Mouse (Mus musculus) small intestine, adult 2 months (tissue): ENCODE data around the gene Sult2b1. TPM values are rescaled to one million over a fixed set of nuclear protein-coding genes. Genes with fewer than 3 reads are reported as not detected.
A peak's percentile ranks its signal among the peaks of the same experiment; 100 is the strongest.

Experiments
- H3K27ac ChIP-seq: fragments of 200-500 bp; 2 replicates; pipeline ENCODE4 v1.5.1; 2012; ENCODE audit warnings: low read depth, low read length, control low read depth, inconsistent platforms; ENCODE audit not compliant: insufficient read depth
- H3K27me3 ChIP-seq: fragments of 200-500 bp; 2 replicates; pipeline ENCODE4 v1.6.1; 2012; ENCODE audit warnings: mild to moderate bottlenecking, moderate library complexity, low read length, inconsistent platforms; ENCODE audit not compliant: control insufficient read depth, insufficient read depth
- H3K36me3 ChIP-seq: fragments of 200-500 bp; 2 replicates; pipeline ENCODE4 v1.6.1; 2012; ENCODE audit warnings: mild to moderate bottlenecking, low read length, control low read depth, inconsistent platforms; ENCODE audit not compliant: control insufficient read depth, insufficient read depth
- H3K4me1 ChIP-seq: fragments of 200-500 bp; 2 replicates; pipeline ENCODE4 v1.6.1; 2012; ENCODE audit warnings: low read length, inconsistent platforms, mixed read lengths; ENCODE audit not compliant: control insufficient read depth, insufficient read depth, insufficient read length
- H3K4me3 ChIP-seq: fragments of 200-500 bp; 2 replicates; pipeline ENCODE4 v1.5.1; 2012; ENCODE audit warnings: low read depth, mild to moderate bottlenecking, control low read depth, inconsistent platforms, low read length, moderate library complexity
- CTCF ChIP-seq: fragments of 200-500 bp; IDR thresholded peaks from 2 replicates; pipeline ENCODE4 v1.5.1; 2012; ENCODE audit warnings: low read depth, mild to moderate bottlenecking, control low read depth, inconsistent platforms, low read length, moderate library complexity, mixed read lengths; ENCODE audit not compliant: insufficient replicate concordance, insufficient read length; ENCODE audit errors: extremely low read depth
- POLR2A ChIP-seq: fragments of 200-500 bp; IDR thresholded peaks from 2 replicates; pipeline ENCODE4 v1.6.1; 2012; ENCODE audit warnings: low read depth, mild to moderate bottlenecking, control low read depth, inconsistent platforms, low read length, moderate library complexity
- WGBS: fragments of 180-500 bp; shearing (Covaris S2); methylation state at CpG from one replicate; pipeline ENCODE4 v1.1.7; 2018; 5-methylcytosine and 5-hydroxymethylcytosine counted together
- polyA plus RNA-seq: library from polyadenylated mRNA; depleted of rRNA; stranded (reverse); fragments of >200 nt; gene quantifications from 2 replicates; pipeline ENCODE4 v1.2.3, GENCODE M21; 2012

Gene Sult2b1
- polyA plus RNA-seq, 1 experiment = 454 TPM

GRCm38 (mm10) chr7:45706721-45707241 lies 77.7 kb downstream of the Sult2b1 start:
- H3K27ac ChIP-seq = peak overlapping the region; percentile 100
- 2% methylated on average over 45 of the region's 45 CpGs for WGBS
- peak overlapping the region; percentile 92 for H3K4me3 ChIP-seq
- peaks cover 38% of the 10 kb centered on the region for H3K4me1 ChIP-seq
- no peaks in the 10 kb centered on the region for H3K27me3 ChIP-seq
- peaks cover 37% of the 10 kb centered on the region for H3K36me3 ChIP-seq
- TF ChIP-seq CTCF (no peak), POLR2A (peak; percentile 87)

- no peak for TF ChIP-seq CTCF
- TF ChIP-seq POLR2A = peak; percentile 21; the same call in 1 of the 2 replicates
- Histone ChIP-seq H3K27me3 (no peaks in the 10 kb centered on the region), H3K36me3 (peaks cover 28% of the 10 kb centered on the region), H3K4me1 (peaks cover 30% of the 10 kb centered on the region), H3K27ac (peak overlapping the region; percentile 99), H3K4me3 (peak overlapping the region; percentile 92)
- 1% methylated on average over 7 of the region's 7 CpGs for WGBS
These were observed 78.6 kb downstream of the Sult2b1 start for GRCm38 (mm10) chr7:45705873-45706281.

DNA sequence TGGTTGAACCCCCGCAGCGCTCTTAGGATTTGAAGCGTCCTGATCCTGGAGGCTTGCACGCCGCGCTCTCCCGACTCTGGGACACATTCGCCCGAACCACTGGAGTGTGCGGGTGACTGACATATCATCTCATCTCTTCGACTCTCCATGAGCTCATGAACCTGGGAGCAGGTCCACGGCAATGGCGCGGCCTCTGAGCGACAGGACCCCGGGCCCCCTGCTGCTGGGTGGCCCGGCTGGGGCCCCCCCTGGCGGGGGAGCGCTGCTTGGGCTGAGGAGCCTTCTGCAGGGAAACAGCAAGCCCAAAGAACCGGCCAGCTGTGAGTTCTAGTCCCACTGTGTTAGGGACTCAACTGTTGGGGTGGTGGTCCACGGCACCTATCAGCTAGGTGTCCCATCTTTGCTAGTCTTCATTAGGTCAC lies 79.0 kb downstream of the Sult2b1 start:
- peaks cover 23% of the 10 kb centered on the region for H3K36me3 ChIP-seq
- peak overlapping the region; percentile 92 for H3K4me3 ChIP-seq
- whole genome bisulfite sequencing = 1% methylated on average over 21 of the region's 21 CpGs
- TF ChIP-seq POLR2A (no peak), CTCF (no peak)
- peaks cover 28% of the 10 kb centered on the region for H3K4me1 ChIP-seq
- peaks cover 1% of the 10 kb centered on the region; the same call in 1 of the 2 replicates for H3K27me3 ChIP-seq
- peak overlapping the region; percentile 99 for H3K27ac ChIP-seq

DNA sequence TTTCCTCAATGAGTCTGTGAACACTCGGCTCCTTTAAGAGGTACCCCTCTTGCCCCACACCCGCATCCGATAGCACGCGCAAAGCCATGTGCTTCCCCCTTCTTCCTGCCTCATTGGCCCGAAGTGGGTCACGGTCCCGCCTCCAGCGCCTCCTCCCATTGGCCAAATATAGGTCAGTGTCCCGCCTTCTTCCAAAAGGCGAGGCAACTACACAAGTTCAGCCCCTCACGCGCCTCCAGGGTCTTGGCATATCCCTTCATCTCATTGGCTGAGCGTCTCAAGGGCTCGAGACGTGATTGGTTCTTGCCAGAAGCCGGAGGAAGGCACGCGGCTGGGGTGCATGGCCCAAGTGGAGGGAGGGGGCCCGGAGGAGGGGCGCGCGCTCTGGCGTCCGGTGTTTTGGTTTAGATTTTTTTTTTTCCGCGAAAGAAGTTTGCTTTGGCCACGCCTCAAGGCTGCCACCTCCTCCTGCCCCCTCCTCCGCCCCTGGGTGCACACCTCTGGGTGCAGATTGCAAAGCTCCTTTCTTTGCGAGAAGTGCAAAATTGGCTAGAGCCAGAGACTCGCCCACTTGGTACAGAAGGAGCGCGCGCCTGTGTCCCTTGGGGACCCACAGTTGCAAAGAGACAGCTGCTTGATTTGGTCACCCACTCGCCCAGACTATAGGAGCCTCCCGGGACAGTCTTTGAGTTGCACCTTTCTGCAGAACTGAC lies 79.6 kb downstream of the Sult2b1 start, which contains the start of gene Dbp:
TSS of gene Dbp (plus strand) at position 359 of the 713 bp plus-strand sequence.
- peak within 1 kb of the TSS; percentile 92 for H3K4me3 ChIP-seq
- WGBS = under 1% methylated on average over 36 of the region's 36 CpGs
- peak within 1 kb of the TSS; percentile 99 for H3K27ac ChIP-seq
- peaks cover 33% of the 10 kb centered on the region for H3K4me1 ChIP-seq
- TF ChIP-seq POLR2A = peak; percentile 89
- TF ChIP-seq CTCF = no peak
- H3K27me3 ChIP-seq = peaks cover 7% of the 10 kb centered on the region
- H3K36me3 ChIP-seq = peaks cover 18% of the 10 kb centered on the region

GRCm38 (mm10) chr7:45704046-45704559 lies 80.4 kb downstream of the Sult2b1 start:
- peaks cover 29% of the 10 kb centered on the region for H3K4me1 ChIP-seq
- WGBS = under 1% methylated on average over 13 of the region's 13 CpGs
- TF ChIP-seq POLR2A = no peak

DNA sequence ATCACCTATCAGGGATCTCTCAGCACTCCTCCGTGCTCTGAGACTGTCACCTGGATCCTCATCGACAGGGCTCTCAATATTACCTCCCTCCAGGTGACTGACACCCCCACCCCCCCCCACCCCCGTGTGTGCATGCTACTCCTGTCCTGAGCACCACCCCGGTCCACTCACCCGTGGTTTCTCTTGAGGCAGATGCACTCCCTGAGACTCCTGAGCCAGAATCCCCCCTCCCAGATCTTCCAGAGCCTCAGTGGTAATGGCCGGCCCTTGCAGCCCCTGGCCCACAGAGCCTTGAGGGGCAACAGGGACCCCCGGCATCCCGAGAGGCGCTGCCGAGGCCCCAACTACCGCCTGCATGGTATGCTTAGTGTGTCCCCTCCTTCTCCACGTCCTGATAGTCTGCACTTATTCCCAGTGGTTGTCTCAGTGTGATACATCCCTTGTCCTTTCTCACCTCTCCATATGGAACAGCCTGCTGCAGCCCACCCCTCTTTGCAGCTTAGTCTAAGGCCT lies 80.9 kb downstream of the Sult2b1 start:
- Histone ChIP-seq H3K27ac (peak overlapping the region; percentile 86), H3K4me1 (peaks cover 24% of the 10 kb centered on the region), H3K27me3 (peaks cover 17% of the 10 kb centered on the region), H3K36me3 (peaks cover 6% of the 10 kb centered on the region; the same call in 1 of the 2 replicates), H3K4me3 (no peak overlapping the region)
- WGBS = 40% methylated on average over 12 of the region's 12 CpGs
- TF ChIP-seq CTCF = no peak
- TF ChIP-seq POLR2A = no peak

More at GRCm38 (mm10) chr7:45704046-45704559, 80.4 kb downstream of the Sult2b1 start:
- peaks cover 10% of the 10 kb centered on the region; the same call in 1 of the 2 replicates for H3K36me3 ChIP-seq
- H3K27me3 ChIP-seq = peaks cover 15% of the 10 kb centered on the region
- H3K4me3 ChIP-seq = peak overlapping the region; percentile 65
- peak overlapping the region; percentile 86 for H3K27ac ChIP-seq
